Mouse (Mus musculus) adrenal gland, postnatal 36 days (tissue): ENCODE measurements around the gene Tgm3. TPM values are rescaled to one million over a fixed set of nuclear protein-coding genes. Genes with fewer than 3 reads are reported as not detected.

Experiments used
- DNase-seq, 2 experiments: peaks; one replicate each; pipeline ENCODE4 v3.0.0; 2021; ENCODE audit warnings: mixed read lengths in 1 of 2
- microRNA-seq: library from miRNA; unstranded; fragments of <30 nt; microRNA quantifications from one replicate; pipeline ENCODE4 v1.2.0, GENCODE M21; 2021
- total RNA-seq, 2 experiments: library from RNA; stranded (reverse); gene quantifications; 2 replicates each; pipeline ENCODE4 v1.2.3; 2021

Tgm3 gene
- total RNA-seq, 2 experiments from 2014 or later, result 0.13 to 0.63 TPM

DNA sequence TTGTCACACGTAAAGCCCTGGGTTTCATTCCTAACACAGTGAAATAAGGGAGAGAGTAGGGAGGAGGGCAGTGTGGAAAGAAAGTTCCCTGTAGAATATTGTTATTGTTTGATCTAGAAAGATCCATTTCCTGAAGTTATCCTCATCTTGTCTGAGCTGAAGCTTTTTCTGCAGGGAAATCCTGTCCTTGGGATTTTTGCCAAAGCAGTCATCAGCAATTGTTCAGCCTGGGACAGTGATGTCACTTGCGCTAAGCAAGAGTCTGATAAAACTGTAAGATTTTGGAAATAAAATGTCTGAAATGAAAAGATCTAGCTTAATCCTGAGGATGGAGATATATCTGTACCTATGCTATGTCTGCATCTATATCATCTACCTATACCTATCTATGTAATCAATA, 58.2 kb downstream of the Tgm3 start:
- DNase-seq, result peak; percentile 12 to 62

Small RNA genes lying within 50 kb of the gene (microRNA-seq; reads per million reads assigned to microRNA genes)
- not detected for gene Mir6339

Other genes starting within 250 kb of the Tgm3 start
- 10 to 100 TPM; 25.1 to 30.1 TPM for gene Stk35, start 211.8 kb upstream of the Tgm3 start, total RNA-seq
- not detected for gene Tgm6, start 100.1 kb downstream of the Tgm3 start, total RNA-seq
- 100 to 1,000 TPM; 184 to 187 TPM for gene Snrpb, start 167.1 kb downstream of the Tgm3 start, total RNA-seq
- not detected for gene Tmc2, start 182.8 kb downstream of the Tgm3 start, total RNA-seq